Mouse (Mus musculus) heart, adult 2 months (tissue): ENCODE results near the gene Sms. TPM values are rescaled to one million over a fixed set of nuclear protein-coding genes. Genes with fewer than 3 reads are reported as not detected.

Experiments
- DNase-seq, 2 experiments: peaks; one replicate each; pipeline ENCODE4 v3.0.0; 2021
- H3K27ac ChIP-seq: fragments of 200-600 bp; 2 replicates; pipeline ENCODE4 v1.8.1; 2022
- H3K27me3 ChIP-seq: fragments of 200-500 bp; 2 replicates; pipeline ENCODE4 v1.6.1; 2012; ENCODE audit warnings: mild to moderate bottlenecking, low read length, inconsistent platforms, mixed read lengths; ENCODE audit not compliant: control insufficient read depth, insufficient read depth
- H3K36me3 ChIP-seq: fragments of 200-500 bp; 2 replicates; pipeline ENCODE4 v1.6.1; 2012; ENCODE audit warnings: low read length, inconsistent platforms; ENCODE audit not compliant: control insufficient read depth, insufficient read depth
- H3K4me1 ChIP-seq: fragments of 200-500 bp; 2 replicates; pipeline ENCODE4 v1.6.1; 2011; ENCODE audit warnings: low read length; ENCODE audit not compliant: control insufficient read depth, insufficient read depth
- H3K4me3 ChIP-seq: fragments of 200-600 bp; 2 replicates; pipeline ENCODE4 v1.8.1; 2022
- H3K79me2 ChIP-seq: fragments of 200-500 bp; replicated peaks from 2 replicates; pipeline ENCODE4 v1.6.1; 2012; ENCODE audit warnings: mild to moderate bottlenecking, inconsistent platforms, low read length, moderate library complexity, mixed read lengths; ENCODE audit not compliant: control insufficient read depth, insufficient read depth
- H3K9ac ChIP-seq: fragments of 200-500 bp; 2 replicates; pipeline ENCODE4 v1.6.1; 2012; ENCODE audit warnings: low read depth, mild to moderate bottlenecking, control low read depth, inconsistent platforms, low read length, mixed read lengths
- CTCF ChIP-seq: fragments of 200-600 bp; IDR thresholded peaks from 2 replicates; pipeline ENCODE4 v1.8.1; 2022; ENCODE audit warnings: antibody characterized with exemption, mild to moderate bottlenecking, moderate library complexity
- EP300 ChIP-seq: fragments of 200-500 bp; IDR thresholded peaks from 2 replicates; pipeline ENCODE4 v1.6.1; 2011; ENCODE audit warnings: low read depth, low read length, control low read depth; ENCODE audit not compliant: insufficient read depth
- POLR2A ChIP-seq: fragments of 200-500 bp; IDR thresholded peaks from 2 replicates; pipeline ENCODE4 v1.6.1; 2011; ENCODE audit warnings: mild to moderate bottlenecking, low read depth, low read length, control low read depth; ENCODE audit not compliant: insufficient read depth
- WGBS: fragments of 180-500 bp; shearing (Covaris S2); methylation state at CpG from one replicate; pipeline ENCODE4 v1.1.7; 2018; 5-methylcytosine and 5-hydroxymethylcytosine counted together
- intact Hi-C: fragments of 180-260 bp; cut with DNase I; formaldehyde crosslinking; loops from one replicate; pipeline ENCODE4 v1.15.1; 2025
- polyA plus RNA-seq: library from polyadenylated mRNA; depleted of rRNA; stranded (reverse); fragments of >200 nt; gene quantifications from 2 replicates; pipeline ENCODE4 v1.2.3, GENCODE M21; 2012
- total RNA-seq, 2 experiments: library from RNA; stranded (reverse); gene quantifications; 2 replicates each; pipeline ENCODE4 v1.2.3; 2021

Gene Sms
- total and polyA plus RNA-seq, 3 experiments, result 18.3 to 56.7 (median 41.4) TPM

DNA sequence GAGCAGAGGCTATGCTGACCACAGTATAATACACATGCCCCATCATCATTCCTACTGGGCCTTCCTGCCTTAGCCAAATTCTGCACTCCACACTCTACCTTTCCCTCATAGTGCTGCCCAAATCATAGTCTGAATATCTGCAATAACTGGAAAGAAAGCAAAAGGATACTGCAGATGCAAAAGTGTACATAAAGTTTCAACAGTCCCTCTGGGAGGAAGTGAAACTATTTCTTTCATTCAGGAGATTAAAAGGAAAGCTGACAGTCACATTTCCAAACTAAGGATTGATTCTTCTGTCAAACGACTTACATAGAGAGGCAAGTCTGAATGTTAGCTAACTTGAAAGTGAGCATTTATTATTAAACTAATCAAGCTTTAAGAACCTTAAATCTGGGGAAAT, 26.1 kb downstream of the Sms start:
- TF ChIP-seq CTCF (no peak), EP300 (no peak), POLR2A (no peak)
- no peak overlapping the region for H3K9ac ChIP-seq
- no peak overlapping the region for H3K4me3 ChIP-seq
- DNase-seq, result no peak
- no peaks in the 10 kb centered on the region for H3K79me2 ChIP-seq
- no peak overlapping the region for H3K27ac ChIP-seq
- WGBS, result 33% methylated on average over 1 of the region's 1 CpGs
- no peaks in the 10 kb centered on the region for H3K36me3 ChIP-seq
- peaks cover 1% of the 10 kb centered on the region; the same call in 1 of the 2 replicates for H3K4me1 ChIP-seq
- no peaks in the 10 kb centered on the region for H3K27me3 ChIP-seq
- intact Hi-C loops, result no loop called here

DNA sequence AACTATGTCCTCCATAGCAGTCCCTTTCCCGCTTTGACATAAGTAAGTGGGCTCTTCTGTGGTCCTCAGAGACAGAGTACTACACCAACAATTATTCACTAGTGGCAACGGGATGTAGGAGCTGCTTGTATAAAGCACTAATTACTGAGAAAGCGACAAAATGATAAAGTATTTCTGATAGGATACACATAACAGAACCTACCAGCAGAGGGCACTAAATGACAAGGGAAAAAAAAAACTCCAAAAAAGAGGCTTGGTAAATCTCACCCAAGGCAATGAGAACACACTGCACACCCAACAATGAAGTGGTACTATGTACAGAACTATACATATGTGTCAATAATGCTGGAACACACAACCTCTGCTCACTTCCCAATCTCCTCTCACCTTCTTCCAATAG, 29.4 kb downstream of the Sms start:
- Histone ChIP-seq H3K27ac (no peak overlapping the region), H3K9ac (no peak overlapping the region), H3K4me1 (peaks cover 1% of the 10 kb centered on the region; the same call in 1 of the 2 replicates), H3K79me2 (no peaks in the 10 kb centered on the region), H3K36me3 (no peaks in the 10 kb centered on the region), H3K4me3 (no peak overlapping the region), H3K27me3 (no peaks in the 10 kb centered on the region)
- TF ChIP-seq POLR2A (no peak), CTCF (peak; percentile 68)
- intact Hi-C loops, result loop anchor here (1.0 kb wide), 1 partner anchor 181 kb away; no protein-coding TSS in a partner anchor
- WGBS, result 60% methylated on average over 3 of the region's 3 CpGs
- no peak for DNase-seq

DNA sequence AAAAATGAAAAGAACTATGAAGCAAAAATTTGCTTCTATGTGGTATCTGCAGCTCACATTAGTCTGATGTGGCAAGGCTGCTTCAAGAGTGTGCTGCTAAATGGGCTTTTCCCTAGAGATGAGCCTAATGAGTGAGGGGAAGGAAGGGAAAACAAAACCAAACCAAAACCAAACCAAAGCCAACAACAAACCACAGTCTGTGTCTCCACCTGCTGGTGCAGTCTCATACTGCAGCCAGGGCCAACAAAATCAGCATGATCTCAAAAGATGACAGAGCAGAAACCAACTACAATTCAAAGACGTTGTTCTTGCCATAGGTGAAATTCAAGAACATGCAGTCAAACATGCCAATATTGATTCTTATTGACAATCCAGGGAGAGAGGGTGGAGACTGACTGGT, 37.7 kb downstream of the Sms start:
- Histone ChIP-seq H3K27ac (no peak overlapping the region), H3K79me2 (no peaks in the 10 kb centered on the region), H3K9ac (no peak overlapping the region), H3K4me1 (no peaks in the 10 kb centered on the region), H3K4me3 (no peak overlapping the region), H3K36me3 (no peaks in the 10 kb centered on the region), H3K27me3 (no peaks in the 10 kb centered on the region)
- WGBS, result 43% methylated on average over 1 of the region's 1 CpGs
- intact Hi-C loops, result no loop called here
- TF ChIP-seq CTCF, result peak; percentile 85
- no peak for TF ChIP-seq EP300
- DNase-seq, result peak in 1 of 2 experiments; percentile 62

DNA sequence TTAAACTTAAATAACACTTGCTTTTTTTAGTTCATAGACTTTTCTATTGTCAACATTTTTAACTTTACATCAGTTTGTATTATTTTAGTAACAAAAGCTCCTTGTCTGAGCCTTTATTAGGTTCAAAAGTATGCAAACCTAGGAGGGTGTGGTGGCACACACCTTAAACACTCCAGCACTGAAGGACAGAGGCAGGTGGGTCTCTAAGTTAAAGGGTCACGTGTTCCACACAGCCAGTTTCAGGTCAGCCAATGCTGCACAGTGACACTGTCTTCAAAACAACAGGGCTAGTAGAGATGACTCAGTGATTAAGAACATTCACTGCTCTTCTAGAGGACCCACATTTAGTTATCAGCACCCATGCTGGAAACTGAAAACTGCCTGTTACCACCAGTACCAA, 43.1 kb downstream of the Sms start:
- no peak overlapping the region for H3K9ac ChIP-seq
- TF ChIP-seq CTCF, result no peak
- TF ChIP-seq POLR2A, result no peak
- TF ChIP-seq EP300, result no peak
- H3K4me3 ChIP-seq, result no peak overlapping the region
- H3K36me3 ChIP-seq, result no peaks in the 10 kb centered on the region
- intact Hi-C loops, result no loop called here
- no peaks in the 10 kb centered on the region for H3K27me3 ChIP-seq
- no peak for DNase-seq
- no peaks in the 10 kb centered on the region for H3K79me2 ChIP-seq
- WGBS, result 64% methylated on average over 1 of the region's 1 CpGs
- H3K27ac ChIP-seq, result no peak overlapping the region
- no peaks in the 10 kb centered on the region for H3K4me1 ChIP-seq

DNA sequence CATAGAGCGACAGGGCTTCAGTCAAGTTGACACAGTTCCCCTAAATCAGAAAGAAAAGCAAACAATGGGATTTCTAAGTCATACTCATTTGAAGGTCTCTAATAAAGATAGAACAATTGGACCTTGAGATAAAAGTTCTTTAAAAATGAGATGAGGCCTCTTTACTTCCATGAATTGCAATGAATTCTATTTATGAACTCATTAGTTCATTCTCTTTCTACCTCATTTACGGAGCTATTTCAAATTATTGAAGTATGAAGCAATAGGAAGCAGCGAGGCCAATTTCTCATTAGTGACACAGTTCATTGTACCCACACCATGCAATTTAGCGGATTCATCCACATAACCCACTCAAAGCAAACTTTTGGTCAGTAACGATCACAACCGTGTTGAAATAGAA, 44.7 kb downstream of the Sms start:
- WGBS, result 86% methylated on average over 6 of the region's 6 CpGs
- Histone ChIP-seq H3K9ac (no peak overlapping the region), H3K4me1 (no peaks in the 10 kb centered on the region), H3K27me3 (no peaks in the 10 kb centered on the region), H3K36me3 (no peaks in the 10 kb centered on the region), H3K79me2 (no peaks in the 10 kb centered on the region), H3K27ac (no peak overlapping the region), H3K4me3 (no peak overlapping the region)
- intact Hi-C loops, result no loop called here
- DNase-seq, result no peak
- TF ChIP-seq POLR2A (no peak), EP300 (no peak), CTCF (no peak)

DNA sequence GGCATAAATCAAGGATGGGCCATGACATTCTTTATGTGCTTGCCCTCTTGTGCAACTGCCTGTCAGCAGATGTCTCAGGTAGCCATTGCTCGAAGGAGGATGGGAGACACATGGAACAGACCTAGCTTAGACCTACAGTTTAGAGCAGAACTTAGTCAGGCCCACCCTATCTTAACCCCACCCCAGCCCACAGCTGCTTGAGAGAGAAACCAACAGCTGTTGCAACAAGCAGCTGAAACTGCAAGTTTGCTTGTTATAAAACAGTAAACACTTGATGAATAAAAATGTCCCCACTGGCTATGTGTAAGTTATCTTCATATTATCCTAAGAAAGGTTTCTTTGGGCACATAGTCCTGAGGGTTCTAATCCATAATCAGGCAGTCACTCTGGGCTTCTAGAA, 57.3 kb downstream of the Sms start:
- H3K9ac ChIP-seq, result no peak overlapping the region
- no peak overlapping the region for H3K27ac ChIP-seq
- H3K79me2 ChIP-seq, result no peaks in the 10 kb centered on the region
- no peak for DNase-seq
- H3K36me3 ChIP-seq, result no peaks in the 10 kb centered on the region
- no peak for TF ChIP-seq POLR2A
- no peak for TF ChIP-seq CTCF
- TF ChIP-seq EP300, result no peak
- H3K4me1 ChIP-seq, result no peaks in the 10 kb centered on the region
- 64% methylated on average over 1 of the region's 1 CpGs for WGBS
- H3K27me3 ChIP-seq, result no peaks in the 10 kb centered on the region
- intact Hi-C loops, result no loop called here
- no peak overlapping the region for H3K4me3 ChIP-seq

DNA sequence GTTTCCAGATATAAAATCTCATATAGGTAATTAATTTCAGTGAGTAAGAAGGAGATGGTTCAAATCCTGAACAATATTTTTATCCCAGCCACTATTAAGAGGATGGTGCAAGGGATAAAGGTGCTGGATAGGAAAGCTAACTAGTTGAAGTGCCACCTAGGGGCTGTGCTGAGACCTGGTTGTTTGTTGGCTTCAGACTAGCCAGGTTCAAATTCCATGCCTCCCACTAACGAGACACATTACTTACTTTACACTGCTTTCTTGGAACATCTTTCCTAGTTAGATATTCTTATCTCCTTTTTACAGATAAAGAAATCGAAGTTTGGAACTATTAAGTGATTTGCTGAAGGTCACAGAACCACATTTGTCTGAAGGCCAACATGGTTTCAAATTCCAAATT, 72.6 kb downstream of the Sms start:
- Histone ChIP-seq H3K79me2 (no peaks in the 10 kb centered on the region), H3K27me3 (no peaks in the 10 kb centered on the region), H3K27ac (no peak overlapping the region), H3K4me3 (no peak overlapping the region), H3K36me3 (no peaks in the 10 kb centered on the region), H3K9ac (no peak overlapping the region), H3K4me1 (no peaks in the 10 kb centered on the region)
- intact Hi-C loops, result no loop called here
- TF ChIP-seq CTCF (no peak), POLR2A (no peak), EP300 (no peak)
- 16% methylated on average over 2 of the region's 2 CpGs for WGBS
- DNase-seq, result no peak
